Mouse (Mus musculus) erythroblast, embryonic 14.5 days (primary cell): ENCODE results near the gene Atp6v0d1. TPM values are rescaled to one million over a fixed set of nuclear protein-coding genes. Genes with fewer than 3 reads are reported as not detected.
A peak's percentile ranks its signal among the peaks of the same experiment; 100 is the strongest.
"Not testable (repeated sequence)": the region's sequence is repeated elsewhere in the genome, so short reads cannot be mapped to it uniquely, and the experiment has no call there.

Source experiments
- H3K27me3 ChIP-seq: 2 replicates; pipeline ENCODE4 v1.6.1; 2012; ENCODE audit warnings: inconsistent platforms; ENCODE audit not compliant: control insufficient read depth
- H3K36me3 ChIP-seq: 2 replicates; pipeline ENCODE4 v1.6.1; 2012; ENCODE audit warnings: mild to moderate bottlenecking, inconsistent platforms; ENCODE audit not compliant: control insufficient read depth
- H3K4me1 ChIP-seq: 2 replicates; pipeline ENCODE4 v1.6.1; 2012; ENCODE audit warnings: inconsistent platforms; ENCODE audit not compliant: control insufficient read depth
- H3K4me3 ChIP-seq: replicated peaks from 2 replicates; pipeline ENCODE3; 2012; ENCODE audit warnings: moderate library complexity, mild to moderate bottlenecking, inconsistent platforms
- H3K9me3 ChIP-seq: 2 replicates; pipeline ENCODE4 v1.6.1; 2012; ENCODE audit warnings: low read length, inconsistent platforms, mixed read lengths; ENCODE audit not compliant: control insufficient read depth
- GATA1 ChIP-seq: IDR thresholded peaks from 2 replicates; pipeline ENCODE4 v1.6.1; 2012; ENCODE audit warnings: low read length, inconsistent platforms, mixed read lengths
- TAL1 ChIP-seq: IDR thresholded peaks from 3 replicates; pipeline ENCODE4 v1.6.1; 2012; ENCODE audit warnings: low read length, inconsistent platforms, mixed read lengths
- polyA plus RNA-seq: library from polyadenylated mRNA; stranded (reverse); fragments of >175 nt; gene quantifications from 2 replicates; pipeline ENCODE4 v1.2.3, GENCODE M21; 2012

Atp6v0d1 gene
- polyA plus RNA-seq, 1 experiment: 7.7 TPM

- H3K27me3 ChIP-seq: peaks cover 36% of the 10 kb centered on the region
- peaks cover 13% of the 10 kb centered on the region for H3K4me1 ChIP-seq
- H3K9me3 ChIP-seq: peaks cover 5% of the 10 kb centered on the region; the same call in 1 of the 2 replicates
- TF ChIP-seq TAL1 (no peak), GATA1 (no peak)
- no peak overlapping the region for H3K4me3 ChIP-seq
- H3K36me3 ChIP-seq: no peaks in the 10 kb centered on the region
Observed at GRCm38 (mm10) chr8:105592431-105592830, 26.6 kb upstream of the Atp6v0d1 start.

- no peaks in the 10 kb centered on the region for H3K36me3 ChIP-seq
- H3K4me3 ChIP-seq: no peak overlapping the region
- no peaks in the 10 kb centered on the region for H3K9me3 ChIP-seq
- peaks cover 3% of the 10 kb centered on the region; the same call in 1 of the 2 replicates for H3K4me1 ChIP-seq
- TF ChIP-seq GATA1 (no peak), TAL1 (no peak)
- H3K27me3 ChIP-seq: no peaks in the 10 kb centered on the region
Observed at GRCm38 (mm10) chr8:105579719-105580118, 13.9 kb upstream of the Atp6v0d1 start.

- Histone ChIP-seq H3K9me3 (no peaks in the 10 kb centered on the region), H3K4me1 (peaks cover 3% of the 10 kb centered on the region; the same call in 1 of the 2 replicates), H3K27me3 (no peaks in the 10 kb centered on the region), H3K36me3 (no peaks in the 10 kb centered on the region), H3K4me3 (no peak overlapping the region)
- TF ChIP-seq GATA1 (no peak), TAL1 (no peak)
Observed at GRCm38 (mm10) chr8:105575538-105575937, 9.7 kb upstream of the Atp6v0d1 start.

- no peak for TF ChIP-seq TAL1
- no peak for TF ChIP-seq GATA1
- Histone ChIP-seq H3K27me3 (no peaks in the 10 kb centered on the region), H3K9me3 (no peaks in the 10 kb centered on the region), H3K36me3 (no peaks in the 10 kb centered on the region), H3K4me3 (no peak overlapping the region), H3K4me1 (peaks cover 3% of the 10 kb centered on the region; the same call in 1 of the 2 replicates)
Observed at GRCm38 (mm10) chr8:105574741-105575140, 8.9 kb upstream of the Atp6v0d1 start.

GRCm38 (mm10) chr8:105573427-105573826 lies 7.6 kb upstream of the Atp6v0d1 start:
- TF ChIP-seq GATA1 (no peak), TAL1 (no peak)
- H3K4me3 ChIP-seq: no peak overlapping the region
- no peaks in the 10 kb centered on the region for H3K9me3 ChIP-seq

GRCm38 (mm10) chr8:105571810-105572209 lies 6.0 kb upstream of the Atp6v0d1 start:
- no peak overlapping the region for H3K4me3 ChIP-seq
- no peaks in the 10 kb centered on the region for H3K27me3 ChIP-seq
- TF ChIP-seq GATA1: no peak
- TF ChIP-seq TAL1: no peak
- no peaks in the 10 kb centered on the region for H3K9me3 ChIP-seq
- no peaks in the 10 kb centered on the region for H3K36me3 ChIP-seq
- peaks cover 7% of the 10 kb centered on the region for H3K4me1 ChIP-seq

More at GRCm38 (mm10) chr8:105573427-105573826, 7.6 kb upstream of the Atp6v0d1 start:
- no peaks in the 10 kb centered on the region for H3K4me1 ChIP-seq
- no peaks in the 10 kb centered on the region for H3K36me3 ChIP-seq
- H3K27me3 ChIP-seq: no peaks in the 10 kb centered on the region

GRCm38 (mm10) chr8:105566703-105567595 lies 1.1 kb upstream of the Atp6v0d1 start:
- H3K9me3 ChIP-seq: no peaks in the 10 kb centered on the region
- no peak for TF ChIP-seq GATA1
- TF ChIP-seq TAL1: no peak
- peak overlapping the region; percentile 92 for H3K4me3 ChIP-seq

GRCm38 (mm10) chr8:105565401-105565881 lies 406 bp downstream of the Atp6v0d1 start:
- Histone ChIP-seq H3K9me3 (no peaks in the 10 kb centered on the region), H3K36me3 (peaks cover 26% of the 10 kb centered on the region), H3K4me1 (peaks cover 57% of the 10 kb centered on the region), H3K4me3 (peak overlapping the region; percentile 92), H3K27me3 (no peaks in the 10 kb centered on the region)
- TF ChIP-seq GATA1: no peak
- TF ChIP-seq TAL1: no peak

More at GRCm38 (mm10) chr8:105566703-105567595, 1.1 kb upstream of the Atp6v0d1 start:
- H3K4me1 ChIP-seq: peaks cover 48% of the 10 kb centered on the region
- H3K36me3 ChIP-seq: peaks cover 17% of the 10 kb centered on the region
- no peaks in the 10 kb centered on the region for H3K27me3 ChIP-seq

GRCm38 (mm10) chr8:105564573-105565229 lies 1.1 kb downstream of the Atp6v0d1 start:
- Histone ChIP-seq H3K4me3 (peak overlapping the region; percentile 92), H3K36me3 (peaks cover 32% of the 10 kb centered on the region), H3K4me1 (peaks cover 57% of the 10 kb centered on the region)
- H3K9me3 ChIP-seq, H3K27me3 ChIP-seq: not testable (repeated sequence)
